Mouse (Mus musculus) testis, adult 10 weeks (tissue): Measurements from ENCODE around the gene Sesn1. TPM values are rescaled to one million over a fixed set of nuclear protein-coding genes. Genes with fewer than 3 reads are reported as not detected.

ENCODE experiments used
- polyA plus RNA-seq: library from polyadenylated mRNA; stranded (reverse); fragments of 350-450 nt; fragmentation: Illumina TruSeq; extraction: RNeasy Lipid Tissue Mini Kit (QIAGEN cat#74804); gene quantifications from one replicate; pipeline ENCODE4 v1.2.3, GENCODE M21; 2014; ENCODE audit warnings: low read depth, low replicate concordance

The Sesn1 gene
- 30.5 TPM for polyA plus RNA-seq

GRCm38 (mm10) chr10:41809771-41810563 lies at the start of gene Sesn1, which contains the start of gene Cep57l1:
Sesn1 (plus strand) TSS chr10:41809935.
Cep57l1 (minus strand) TSS chr10:41809871.

Other genes starting within 250 kb of the Sesn1 start
- 1.1 TPM for gene Ccdc162, start 93.3 kb upstream of the Sesn1 start, polyA plus RNA-seq
- 126 TPM for gene Cep57l1, start 64 bp upstream of the Sesn1 start, polyA plus RNA-seq
- 32.9 TPM for gene Armc2, start 208.5 kb downstream of the Sesn1 start, polyA plus RNA-seq